Mouse (Mus musculus) midbrain, embryonic 11.5 days (tissue): ENCODE data around the gene Mgarp. TPM values are rescaled to one million over a fixed set of nuclear protein-coding genes. Genes with fewer than 3 reads are reported as not detected.

Source experiments
- ATAC-seq: fragments of 200-750 bp; cut with Nextera tagmentation; 2 replicates; pipeline ENCODE4 v1.8.0; 2017; ENCODE audit warnings: moderate TSS enrichment, moderate library complexity; ENCODE audit not compliant: low FRiP score
- DNase-seq: peaks from one replicate; pipeline ENCODE4 v3.0.0; 2015; ENCODE audit warnings: low spot score; ENCODE audit errors: missing footprints
- H3K27ac ChIP-seq: fragments of 300-500 bp; sonication (generic); 2 replicates; pipeline ENCODE4 v1.5.1; 2014; ENCODE audit warnings: low read depth, low read length
- H3K27me3 ChIP-seq: fragments of 300-500 bp; sonication (generic); 2 replicates; pipeline ENCODE4 v1.6.1; 2014; ENCODE audit warnings: mild to moderate bottlenecking, low read length, moderate library complexity, mixed read lengths; ENCODE audit not compliant: control insufficient read depth, insufficient read depth
- H3K36me3 ChIP-seq: fragments of 300-500 bp; sonication (generic); 2 replicates; pipeline ENCODE4 v1.6.1; 2014; ENCODE audit warnings: mild to moderate bottlenecking, low read length, moderate library complexity, mixed read lengths; ENCODE audit not compliant: control insufficient read depth, insufficient read depth
- H3K4me1 ChIP-seq: fragments of 300-500 bp; sonication (generic); 2 replicates; pipeline ENCODE4 v1.6.1; 2014; ENCODE audit warnings: low read length; ENCODE audit not compliant: control insufficient read depth, insufficient read depth
- H3K4me2 ChIP-seq: fragments of 300-500 bp; sonication (generic); 2 replicates; pipeline ENCODE4 v1.6.1; 2014; ENCODE audit warnings: mild to moderate bottlenecking, moderate library complexity
- H3K4me3 ChIP-seq: fragments of 300-500 bp; sonication (generic); 2 replicates; pipeline ENCODE4 v1.5.1; 2014; ENCODE audit warnings: low read depth, low read length
- H3K9ac ChIP-seq: fragments of 300-500 bp; sonication (generic); 2 replicates; pipeline ENCODE4 v1.6.1; 2014; ENCODE audit warnings: low read length
- H3K9me3 ChIP-seq: fragments of 300-500 bp; sonication (generic); 2 replicates; pipeline ENCODE4 v1.6.1; 2016; ENCODE audit warnings: low read length; ENCODE audit not compliant: control insufficient read depth
- WGBS: fragments of 180-500 bp; shearing (Covaris S2); extraction: QIAGEN DNeasy Blood & Tissue Kit; methylation state at CpG from one replicate; pipeline ENCODE4 v1.1.7; 2014; 5-methylcytosine and 5-hydroxymethylcytosine counted together
- polyA plus RNA-seq: library from polyadenylated mRNA; unstranded; fragments of >200 nt; fragmentation: Nextera tagmentation; extraction: Ambion mirVana; gene quantifications from 2 replicates; pipeline ENCODE4 v1.2.1, GENCODE M21; 2014

Gene Mgarp
- polyA plus RNA-seq, 1 experiment from 2014 or later, result 26.9 TPM

GRCm38 (mm10) chr3:51366926-51367325 lies 29.6 kb downstream of the Mgarp start:
- Histone ChIP-seq H3K36me3 (no peaks in the 10 kb centered on the region), H3K27ac (no peak overlapping the region), H3K4me2 (no peak overlapping the region), H3K27me3 (no peaks in the 10 kb centered on the region; the same call in 1 of the 2 replicates), H3K9ac (no peak overlapping the region), H3K9me3 (no peaks in the 10 kb centered on the region), H3K4me3 (no peak overlapping the region), H3K4me1 (peaks cover 3% of the 10 kb centered on the region; the same call in 1 of the 2 replicates)
- DNase-seq, result no peak
- no peak for ATAC-seq
- 75% methylated on average over 4 of the region's 4 CpGs for WGBS

- Histone ChIP-seq H3K4me1 (peaks cover 3% of the 10 kb centered on the region; the same call in 1 of the 2 replicates), H3K27ac (no peak overlapping the region), H3K4me3 (peak overlapping the region; percentile 34), H3K4me2 (peak overlapping the region; percentile 57), H3K36me3 (no peaks in the 10 kb centered on the region), H3K9ac (peak overlapping the region; percentile 58; the same call in 1 of the 2 replicates), H3K27me3 (no peaks in the 10 kb centered on the region; the same call in 1 of the 2 replicates), H3K9me3 (no peaks in the 10 kb centered on the region)
- ATAC-seq (no peak), DNase-seq (no peak)
- 15% methylated on average over 3 of the region's 3 CpGs for WGBS
Measured at GRCm38 (mm10) chr3:51365517-51365882, 31.0 kb downstream of the Mgarp start.

- H3K27me3 ChIP-seq, result no peaks in the 10 kb centered on the region; the same call in 1 of the 2 replicates
- no peaks in the 10 kb centered on the region for H3K9me3 ChIP-seq
- H3K27ac ChIP-seq, result no peak overlapping the region
- peak overlapping the region; percentile 34 for H3K4me3 ChIP-seq
- ATAC-seq (peak; percentile 91), DNase-seq (peak; percentile 98)
- peaks cover 3% of the 10 kb centered on the region; the same call in 1 of the 2 replicates for H3K4me1 ChIP-seq
- no peaks in the 10 kb centered on the region for H3K36me3 ChIP-seq
- H3K9ac ChIP-seq, result peak overlapping the region; percentile 58
- H3K4me2 ChIP-seq, result peak overlapping the region; percentile 57
- WGBS, result 7% methylated on average over 31 of the region's 31 CpGs
Measured at GRCm38 (mm10) chr3:51364703-51365516, 31.6 kb downstream of the Mgarp start.

- H3K9me3 ChIP-seq, result no peaks in the 10 kb centered on the region
- no peak overlapping the region for H3K4me2 ChIP-seq
- no peak overlapping the region for H3K9ac ChIP-seq
- no peak overlapping the region for H3K27ac ChIP-seq
- peaks cover 6% of the 10 kb centered on the region for H3K4me1 ChIP-seq
- peaks cover 15% of the 10 kb centered on the region for H3K27me3 ChIP-seq
- no peaks in the 10 kb centered on the region for H3K36me3 ChIP-seq
- no peak for DNase-seq
- no peak overlapping the region for H3K4me3 ChIP-seq
- no peak for ATAC-seq
- 22% methylated on average over 9 of the region's 9 CpGs for WGBS
Measured at GRCm38 (mm10) chr3:51361066-51361465, 35.5 kb downstream of the Mgarp start.

- WGBS, result 24% methylated on average over 14 of the region's 14 CpGs
- H3K36me3 ChIP-seq, result no peaks in the 10 kb centered on the region
- H3K4me3 ChIP-seq, result no peak overlapping the region
- no peak for ATAC-seq
- no peaks in the 10 kb centered on the region for H3K9me3 ChIP-seq
- peak; percentile 86 for DNase-seq
- peaks cover 3% of the 10 kb centered on the region; the same call in 1 of the 2 replicates for H3K4me1 ChIP-seq
- H3K4me2 ChIP-seq, result no peak overlapping the region
- no peak overlapping the region for H3K27ac ChIP-seq
- peaks cover 15% of the 10 kb centered on the region for H3K27me3 ChIP-seq
- no peak overlapping the region for H3K9ac ChIP-seq
Measured at GRCm38 (mm10) chr3:51359558-51360307, 36.8 kb downstream of the Mgarp start.

- peak; percentile 68 for ATAC-seq
- Histone ChIP-seq H3K4me3 (peak overlapping the region; percentile 43), H3K27me3 (peaks cover 15% of the 10 kb centered on the region), H3K9ac (peak overlapping the region; percentile 44; the same call in 1 of the 2 replicates), H3K27ac (no peak overlapping the region), H3K9me3 (no peaks in the 10 kb centered on the region), H3K4me1 (peaks cover 3% of the 10 kb centered on the region; the same call in 1 of the 2 replicates), H3K4me2 (peak overlapping the region; percentile 60), H3K36me3 (no peaks in the 10 kb centered on the region)
- DNase-seq, result peak; percentile 99
- under 1% methylated on average over 50 of the region's 50 CpGs for WGBS
Measured at GRCm38 (mm10) chr3:51358660-51359557, 37.6 kb downstream of the Mgarp start.

- Histone ChIP-seq H3K27me3 (peaks cover 15% of the 10 kb centered on the region), H3K4me2 (peak overlapping the region; percentile 60), H3K36me3 (no peaks in the 10 kb centered on the region), H3K27ac (no peak overlapping the region), H3K4me3 (peak overlapping the region; percentile 43), H3K9ac (no peak overlapping the region), H3K9me3 (no peaks in the 10 kb centered on the region), H3K4me1 (peaks cover 3% of the 10 kb centered on the region; the same call in 1 of the 2 replicates)
- DNase-seq (peak; percentile 97), ATAC-seq (peak; percentile 60; the same call in 1 of the 2 replicates)
- WGBS, result under 1% methylated on average over 15 of the region's 15 CpGs
Measured at GRCm38 (mm10) chr3:51358181-51358580, 38.4 kb downstream of the Mgarp start.

- Histone ChIP-seq H3K27me3 (peaks cover 15% of the 10 kb centered on the region), H3K4me1 (peaks cover 3% of the 10 kb centered on the region; the same call in 1 of the 2 replicates), H3K36me3 (no peaks in the 10 kb centered on the region), H3K4me2 (peak overlapping the region; percentile 16; the same call in 1 of the 2 replicates), H3K9me3 (no peaks in the 10 kb centered on the region), H3K27ac (no peak overlapping the region), H3K9ac (no peak overlapping the region), H3K4me3 (peak overlapping the region; percentile 43; the same call in 1 of the 2 replicates)
- DNase-seq (no peak), ATAC-seq (no peak)
- 7% methylated on average over 14 of the region's 14 CpGs for WGBS
Measured at GRCm38 (mm10) chr3:51357624-51358023, 38.9 kb downstream of the Mgarp start.
